8 mouse cellular contexts compared by ENCODE assay signal in the genomic region with DNA sequence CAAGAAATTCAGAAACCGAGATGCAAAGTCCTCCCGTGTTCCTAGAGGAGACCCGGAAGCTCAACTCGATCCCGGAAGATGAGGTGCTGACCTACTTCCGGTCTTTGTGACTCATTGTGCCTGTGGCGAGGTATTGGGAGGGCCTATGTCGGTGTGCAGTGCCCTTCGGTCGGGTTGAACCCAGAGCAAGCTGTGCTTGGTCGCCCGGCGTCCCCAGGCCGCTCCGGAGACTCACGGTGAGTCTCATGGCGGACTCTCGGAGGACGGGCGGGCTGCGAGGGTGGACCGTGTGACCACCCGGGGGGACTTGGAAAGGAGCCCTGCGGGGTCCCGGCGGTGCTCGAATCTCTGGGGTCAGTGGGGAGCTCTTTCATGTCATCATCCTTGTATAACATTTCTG. TPM values are rescaled to one million over a fixed set of nuclear protein-coding genes. Genes with fewer than 3 reads are reported as not detected.
DNase-seq lines count a peak whose midpoint lies in the region; ATAC-seq and TF ChIP-seq lines count a peak whose summit lies in the region.

A gene (plus strand): TSS at position 89 of the 400 bp plus-strand sequence.

- ATAC-seq in forebrain, embryonic 15.5 days (replicated peaks): peak; percentile 97
- ATAC-seq in neutrophil, adult 5-6 weeks (ENCODE audit: extremely low read depth, insufficient number of reproducible peaks, low FRiP score, poor library complexity, severe bottlenecking): peak; percentile 98

- WGBS in forebrain, embryonic 15.5 days: under 1% methylated on average over 27 of the region's 27 CpGs
- WGBS in lung, adult 2 months: under 1% methylated on average over 27 of the region's 27 CpGs

- H3K4me1 ChIP-seq in ES-E14 (ENCODE audit: control insufficient read depth in 2 of 2, insufficient read depth in 2 of 2, low read length in 2 of 2, poor library complexity in 1 of 2): peaks cover 6 to 13% of the 10 kb centered on the region in 2 experiments
- peaks cover 38% of the 10 kb centered on the region for H3K4me1 ChIP-seq in forebrain, embryonic 15.5 days
- H3K4me1 ChIP-seq in lung, adult 2 months (ENCODE audit: control insufficient read depth, insufficient read depth, low read length): peaks cover 10% of the 10 kb centered on the region

- no peak for TF ChIP-seq CTCF in lung, adult 2 months (IDR thresholded peaks at IDR 0.05; ENCODE audit: insufficient read depth, low read length)

- H3K4me2 ChIP-seq in forebrain, embryonic 15.5 days (replicated peaks): peak within 1 kb of the TSS; percentile 67

- peak; percentile 95 for TF ChIP-seq POLR2A in lung, adult 2 months (IDR thresholded peaks at IDR 0.05; ENCODE audit: borderline replicate concordance, extremely low read depth, low read depth, low read length)

- H3K9ac ChIP-seq in ES-E14 (ENCODE audit: insufficient read depth, low read depth, low read length, poor library complexity, severe bottlenecking): peak within 1 kb of the TSS; percentile 97
- H3K9ac ChIP-seq in forebrain, embryonic 15.5 days (replicated peaks): peak within 1 kb of the TSS; percentile 98

- peaks cover 3% of the 10 kb centered on the region; the same call in 1 of the 2 replicates for H3K36me3 ChIP-seq in ES-E14 (ENCODE audit: control insufficient read depth, insufficient read depth, low read length, poor library complexity, severe bottlenecking)
- H3K36me3 ChIP-seq in forebrain, embryonic 15.5 days: peaks cover 6% of the 10 kb centered on the region; the same call in 1 of the 2 replicates

- intact Hi-C loops in heart, postnatal 25 days (cut with DNase I): loop anchor here (5.0 kb wide), 1 partner anchor 67 kb away; no protein-coding TSS in a partner anchor

- no peaks in the 10 kb centered on the region for H3K27me3 ChIP-seq in forebrain, embryonic 15.5 days

- in situ Hi-C loops in ES-E14 (cut with MboI; ENCODE audit: low sequenced_read_pairs in 2 of 2, unreplicated experiment in 2 of 2): no loop called here

- H3K9me3 ChIP-seq in ES-E14 (ENCODE audit: control insufficient read depth, insufficient read depth, low read depth, low read length): no peaks in the 10 kb centered on the region
- no peaks in the 10 kb centered on the region for H3K9me3 ChIP-seq in forebrain, embryonic 15.5 days

- H3K4me3 ChIP-seq in ES-E14 (ENCODE audit: insufficient read depth in 1 of 2, low read depth in 1 of 2, low read length in 2 of 2, poor library complexity in 1 of 2, severe bottlenecking in 1 of 2): peak within 1 kb of the TSS; percentile 95 to 99
- peak within 1 kb of the TSS; percentile 94 for H3K4me3 ChIP-seq in forebrain, embryonic 15.5 days
- peak within 1 kb of the TSS; percentile 99 for H3K4me3 ChIP-seq in lung, adult 2 months (replicated peaks; ENCODE audit: extremely low read depth, low read depth, low read length)

- H3K27ac ChIP-seq in ES-E14 (ENCODE audit: insufficient read depth, low read depth, low read length, poor library complexity, severe bottlenecking): peak within 1 kb of the TSS; percentile 49; the same call in 1 of the 2 replicates
- H3K27ac ChIP-seq in forebrain, embryonic 15.5 days (replicated peaks): peak within 1 kb of the TSS; percentile 91

- DNase-seq in ES-E14 (ENCODE audit: low read depth, low spot score): peak; percentile 76
- peak; percentile 84 for DNase-seq in cerebellum, adult 11-12 months
- peak; percentile 61 for DNase-seq in heart, postnatal 25 days (ENCODE audit: low spot score)
- DNase-seq in layer of hippocampus, adult 18-20 months (ENCODE audit: low spot score in 2 of 2): peak; percentile 61 to 85
- DNase-seq in lung, adult 2 months: peak; percentile 68
- DNase-seq in thymus, adult 18-20 months: peak; percentile 55 to 74

TF ChIP-seq in ES-E14, 5 proteins besides CTCF, POLR2A, EP300 and RAD21:
- TF ChIP-seq ZC3H11A (IDR thresholded peaks at IDR 0.05; ENCODE audit: borderline replicate concordance, low read depth, low read length) (no peak), ZNF384 (IDR thresholded peaks at IDR 0.05; ENCODE audit: low read depth, low read length) (no peak), HCFC1 (IDR thresholded peaks at IDR 0.05; ENCODE audit: borderline replicate concordance, insufficient read depth, low read length) (peak; percentile 78; the same call in 1 of the 2 replicates)

RNA-seq across cellular contexts. Expression of the gene that starts here (rescaled TPM):
- total RNA-seq in ES-E14 (2012; rRNA removed): 9.8 and 10.5 TPM in 2 replicates
- 27.8 and 28.0 TPM in 2 replicates for polyA plus RNA-seq in forebrain, embryonic 15.5 days (2015; fragmentation: Nextera tagmentation; extraction: Ambion mirVana)
- 10 to 100 TPM; 14.3 to 16.2 TPM for total RNA-seq in heart, postnatal 25 days (2021)
- total RNA-seq in layer of hippocampus, adult 18-20 months (2021): 10 to 100 TPM; 39.6 to 42.2 TPM
- polyA plus RNA-seq in lung, adult 2 months (2012; rRNA removed): 4.0 and 5.9 TPM in 2 replicates
- 15.2 and 18.7 TPM in 2 replicates for total RNA-seq in neutrophil, adult 5-6 weeks (2017)

Comparison
In these comparisons a context has a peak if more than half of its experiments do, and no peak if none do; other contexts are left out.
1. Peak in every context shown above with its lines: DNase-seq, ATAC-seq, H3K4me3 ChIP-seq and H3K27ac ChIP-seq.